Mouse (Mus musculus): ENCODE data around the gene Tnfrsf12a. TPM values are rescaled to one million over a fixed set of nuclear protein-coding genes. Genes with fewer than 3 reads are reported as not detected.

Gene Tnfrsf12a
- total RNA-seq (2023), result 10 to 100 TPM; 20.6 to 32.5 TPM

GRCm38 (mm10) chr17:23677236-23677679, at the start of gene Tnfrsf12a:
Gene Tnfrsf12a, minus strand, starts transcription at chr17:23677468.

GRCm38 (mm10) chr17:23725999-23726757, 48.9 kb upstream of the Tnfrsf12a start, which contains the start of gene Pkmyt1:
Gene Pkmyt1, plus strand, starts transcription at chr17:23726336.

GRCm38 (mm10) chr17:23722376-23723125, 45.3 kb upstream of the Tnfrsf12a start, which contains the start of gene 1520401A03Rik:
Gene 1520401A03Rik, minus strand, starts transcription at chr17:23722783.

GRCm38 (mm10) chr17:23683856-23684672, 6.8 kb upstream of the Tnfrsf12a start, which contains the start of gene Cldn9:
Gene Cldn9, minus strand, starts transcription at chr17:23684026.

GRCm38 (mm10) chr17:23679127-23679835, 2.0 kb upstream of the Tnfrsf12a start, which contains the start of gene Cldn6:
Gene Cldn6, plus strand, starts transcription at chr17:23679249.

GRCm38 (mm10) chr17:23673424-23674073, 3.7 kb downstream of the Tnfrsf12a start, which contains the start of the genes Hcfc1r1 and Thoc6:
Gene Hcfc1r1, plus strand, starts transcription at chr17:23673596.
Gene Thoc6, minus strand, starts transcription at chr17:23673882.

GRCm38 (mm10) chr17:23660117-23660875, 17.0 kb downstream of the Tnfrsf12a start, which contains the start of gene Bicdl2:
Gene Bicdl2, plus strand, starts transcription at chr17:23660506.

GRCm38 (mm10) chr17:23644613-23645495, 32.4 kb downstream of the Tnfrsf12a start, which contains the start of gene Mmp25:
Gene Mmp25, minus strand, starts transcription at chr17:23645277.

Other genes starting within 250 kb of the Tnfrsf12a start
- gene Vmn2r117, start 197.8 kb downstream of the Tnfrsf12a start, total RNA-seq (2023), result not detected
- 1 to 10 TPM; 3.9 TPM for gene Zfp213, start 113.2 kb downstream of the Tnfrsf12a start, total RNA-seq (2023)
- gene Zfp13, start 78.0 kb downstream of the Tnfrsf12a start, total RNA-seq (2023), result not detected
- gene Zscan10, start 76.6 kb downstream of the Tnfrsf12a start, total RNA-seq (2023), result not detected
- gene Mmp25, start 32.2 kb downstream of the Tnfrsf12a start, total RNA-seq (2023), result 1 to 10 TPM; 3.0 to 3.1 TPM
- not detected for gene Bicdl2, start 17.0 kb downstream of the Tnfrsf12a start, total RNA-seq (2023)
- 10 to 100 TPM; 53.4 to 61.5 TPM for gene Hcfc1r1, start 3.9 kb downstream of the Tnfrsf12a start, total RNA-seq (2023)
- gene Thoc6, start 3.6 kb downstream of the Tnfrsf12a start, total RNA-seq (2023), result 10 to 100 TPM; 17.4 to 24.2 TPM
- not detected for gene Cldn6, start 1.8 kb upstream of the Tnfrsf12a start, total RNA-seq (2023)
- gene Cldn9, start 6.6 kb upstream of the Tnfrsf12a start, total RNA-seq (2023), result not detected
- gene 1520401A03Rik, start 45.3 kb upstream of the Tnfrsf12a start, total RNA-seq (2023), result not detected
- 1 to 10 TPM; 3.3 to 3.7 TPM for gene Pkmyt1, start 48.9 kb upstream of the Tnfrsf12a start, total RNA-seq (2023)
- gene Paqr4, start 63.4 kb upstream of the Tnfrsf12a start, total RNA-seq (2023), result 1 to 10 TPM; 2.3 to 3.2 TPM
- gene Kremen2, start 68.4 kb upstream of the Tnfrsf12a start, total RNA-seq (2023), result not detected
- gene Flywch1, start 94.1 kb upstream of the Tnfrsf12a start, total RNA-seq (2023), result 10 to 100 TPM; 12.9 to 14.0 TPM
- not detected for gene Flywch2, start 108.6 kb upstream of the Tnfrsf12a start, total RNA-seq (2023)
- gene Srrm2, start 113.1 kb upstream of the Tnfrsf12a start, total RNA-seq (2023), result 100 to 1,000 TPM; 847 to 887 TPM
- gene Elob, start 151.7 kb upstream of the Tnfrsf12a start, total RNA-seq (2023), result 100 to 1,000 TPM; 156 to 174 TPM
- not detected for gene Prss33, start 158.6 kb upstream of the Tnfrsf12a start, total RNA-seq (2023)
- not detected for gene Prss32, start 166.4 kb upstream of the Tnfrsf12a start, total RNA-seq (2023)
- gene Prss41, start 166.7 kb upstream of the Tnfrsf12a start, total RNA-seq (2023), result not detected
- gene Prss21, start 190.6 kb upstream of the Tnfrsf12a start, total RNA-seq (2023), result not detected
- gene Dcpp1, start 203.4 kb upstream of the Tnfrsf12a start, total RNA-seq (2023), result not detected
- not detected for gene Dcpp2, start 203.4 kb upstream of the Tnfrsf12a start, total RNA-seq (2023)
- not detected for gene Dcpp3, start 240.0 kb upstream of the Tnfrsf12a start, total RNA-seq (2023)

All from monocyte, adult 59 days (primary cell).